15 mouse cellular contexts compared by ENCODE assay signal in the genomic region with DNA sequence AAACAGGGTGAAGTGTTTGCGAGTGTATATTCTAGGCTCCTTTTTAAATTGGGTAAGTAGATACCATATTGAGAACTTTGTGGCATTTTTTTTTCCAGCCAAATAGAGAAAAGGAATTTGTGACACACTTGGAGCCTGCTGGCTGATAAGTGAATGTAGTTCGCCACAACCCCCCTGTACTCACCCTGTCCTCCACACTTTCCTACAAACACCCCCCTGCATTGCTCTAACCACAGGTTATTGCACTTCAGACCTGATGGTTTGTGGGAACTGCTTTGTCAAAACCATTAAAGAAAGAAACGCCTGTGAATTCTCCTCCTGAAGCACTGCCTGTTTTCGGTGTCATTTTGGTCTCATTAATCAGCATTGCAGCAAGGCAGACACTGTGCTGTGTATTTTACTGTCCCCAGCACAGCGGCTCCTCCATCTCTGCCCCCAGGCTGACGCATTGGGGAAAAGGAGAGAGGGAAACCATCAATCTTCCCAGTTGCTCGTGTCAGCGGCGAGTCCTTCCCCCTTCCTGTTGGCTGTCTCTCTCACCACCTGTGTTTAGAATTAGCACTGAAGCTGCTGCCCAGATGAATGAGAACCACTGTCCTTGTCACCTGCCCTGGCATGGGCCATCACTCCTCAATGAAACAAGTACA. TPM values are rescaled to one million over a fixed set of nuclear protein-coding genes. Genes with fewer than 3 reads are reported as not detected.
A peak's percentile ranks its signal among the peaks of the same experiment; 100 is the strongest.
DNase-seq lines count a peak whose midpoint lies in the region; ATAC-seq lines count a peak whose summit lies in the region.
"Had no signal": no experiment of that assay in that cellular context is flagged by ENCODE, and none has a peak within 500 bp of the region (broad histone marks: within the 10 kb centered on the region; RNA-seq: fewer than 3 reads in every experiment).

No protein-coding gene starts in this region.

- H3K27ac ChIP-seq in heart, embryonic 13.5 days (replicated peaks), result 0 out of 2 replicates have a peak overlapping the region, but pooled peaks have one; percentile 20
- H3K27ac ChIP-seq in hindbrain, embryonic 15.5 days (replicated peaks), result no peak overlapping the region
- no peak overlapping the region for H3K27ac ChIP-seq in forebrain, embryonic 11.5 days (ENCODE audit: low read depth, low read length)
- H3K27ac ChIP-seq: intestine, embryonic 15.5 days; macrophage had no signal

- ATAC-seq in heart, embryonic 13.5 days (ENCODE audit: extremely low read depth, insufficient number of reproducible peaks, low FRiP score, low TSS enrichment), result no peak
- ATAC-seq in hindbrain, embryonic 15.5 days (ENCODE audit: low FRiP score, low read depth), result peak; percentile 80
- ATAC-seq in forebrain, embryonic 11.5 days (replicated peaks; ENCODE audit: low FRiP score), result no peak
- ATAC-seq: intestine, embryonic 15.5 days; liver, postnatal 0 days had no signal

- H3K9ac ChIP-seq in heart, embryonic 13.5 days, result peak overlapping the region; percentile 30; the same call in 1 of the 2 replicates
- no peak overlapping the region for H3K9ac ChIP-seq in hindbrain, embryonic 15.5 days
- H3K9ac ChIP-seq in forebrain, embryonic 11.5 days (ENCODE audit: low read length), result no peak overlapping the region
- H3K9ac ChIP-seq: intestine, embryonic 15.5 days; liver, postnatal 0 days had no signal

- WGBS in heart, embryonic 13.5 days, result 47% methylated on average over 9 of the region's 9 CpGs
- WGBS in hindbrain, embryonic 15.5 days, result 50% methylated on average over 9 of the region's 9 CpGs
- WGBS in forebrain, embryonic 11.5 days, result 80% methylated on average over 9 of the region's 9 CpGs

- no peaks in the 10 kb centered on the region for H3K9me3 ChIP-seq in heart, embryonic 13.5 days
- H3K9me3 ChIP-seq in hindbrain, embryonic 15.5 days, result no peaks in the 10 kb centered on the region
- no peaks in the 10 kb centered on the region for H3K9me3 ChIP-seq in forebrain, embryonic 11.5 days (ENCODE audit: control insufficient read depth, low read length)
- H3K9me3 ChIP-seq: intestine, embryonic 15.5 days had no signal

- H3K27me3 ChIP-seq in heart, embryonic 13.5 days (replicated peaks), result no peaks in the 10 kb centered on the region
- no peaks in the 10 kb centered on the region for H3K27me3 ChIP-seq in hindbrain, embryonic 15.5 days
- no peaks in the 10 kb centered on the region for H3K27me3 ChIP-seq in forebrain, embryonic 11.5 days (ENCODE audit: control insufficient read depth, insufficient read depth, low read length)
- H3K27me3 ChIP-seq: intestine, embryonic 15.5 days had no signal

- intact Hi-C loops in heart, postnatal 10 days (cut with DNase I), result no loop called here

- peak overlapping the region; percentile 31 for H3K4me2 ChIP-seq in heart, embryonic 13.5 days
- no peak overlapping the region; the same call in 1 of the 2 replicates for H3K4me2 ChIP-seq in hindbrain, embryonic 15.5 days
- no peak overlapping the region for H3K4me2 ChIP-seq in forebrain, embryonic 11.5 days (ENCODE audit: low read depth, low read length, severe bottlenecking)
- H3K4me2 ChIP-seq: heart, embryonic 11.5 days; intestine, embryonic 15.5 days had no signal

- peaks cover 13% of the 10 kb centered on the region for H3K4me1 ChIP-seq in heart, embryonic 13.5 days
- H3K4me1 ChIP-seq in hindbrain, embryonic 15.5 days (replicated peaks), result peaks cover 3% of the 10 kb centered on the region; the same call in 1 of the 2 replicates
- no peaks in the 10 kb centered on the region for H3K4me1 ChIP-seq in forebrain, embryonic 11.5 days (replicated peaks; ENCODE audit: control insufficient read depth, insufficient read depth, low read length)

- DNase-seq in heart, postnatal 4 days, result no peak
- DNase-seq in embryo, embryonic 10 days (ENCODE audit: low spot score), result peak; percentile 67
- DNase-seq in neural tube, embryonic 10.5 days (ENCODE audit: extremely low spot score, low spot score), result peak; percentile 41
- DNase-seq in cerebellum, adult 11-12 months, result no peak
- DNase-seq in forebrain, embryonic 11.5 days (ENCODE audit: low spot score), result no peak
- no peak for DNase-seq in heart, postnatal 10 days
- DNase-seq: left cerebral cortex, postnatal 4 days; liver, postnatal 0 days; right cerebral cortex, adult 18-20 months had no signal

- no peaks in the 10 kb centered on the region for H3K36me3 ChIP-seq in heart, embryonic 13.5 days
- H3K36me3 ChIP-seq in hindbrain, embryonic 15.5 days, result no peaks in the 10 kb centered on the region
- no peaks in the 10 kb centered on the region for H3K36me3 ChIP-seq in forebrain, embryonic 11.5 days (ENCODE audit: control insufficient read depth, insufficient read depth, low read length)
- H3K36me3 ChIP-seq: intestine, embryonic 15.5 days had no signal

- no peak overlapping the region for H3K4me3 ChIP-seq in heart, embryonic 13.5 days
- no peak overlapping the region for H3K4me3 ChIP-seq in hindbrain, embryonic 15.5 days
- no peak overlapping the region for H3K4me3 ChIP-seq in forebrain, embryonic 11.5 days (ENCODE audit: low read depth, low read length)
- H3K4me3 ChIP-seq: intestine, embryonic 15.5 days; myocyte had no signal

RNA-seq across cellular contexts. Expression of gene Wars2, which starts 33.9 kb away (rescaled TPM):
- polyA plus RNA-seq in heart, embryonic 13.5 days (2015; fragmentation: Nextera tagmentation; extraction: Ambion mirVana), result 7.7 and 8.4 TPM in 2 replicates
- total RNA-seq in heart, postnatal 4 days (2021), result 10 to 100 TPM in 1 of 2 experiments, 1 to 10 TPM in 1; 7.3 to 10.8 TPM
- polyA plus RNA-seq in hindbrain, embryonic 15.5 days (2015; fragmentation: Nextera tagmentation; extraction: Ambion mirVana), result 4.9 and 5.2 TPM in 2 replicates
- polyA plus RNA-seq in forebrain, embryonic 11.5 days (2014; fragmentation: Nextera tagmentation; extraction: Ambion mirVana), result 5.9 and 7.5 TPM in 2 replicates
- 10 to 100 TPM in 1 of 2 experiments, 1 to 10 TPM in 1; 7.0 to 10.3 TPM for total RNA-seq in heart, postnatal 10 days (2021)

Comparison
In these comparisons a context has a peak if more than half of its experiments do, and no peak if none do; other contexts are left out.
1. DNase-seq: peak in embryo, embryonic 10 days (single experiment) and neural tube, embryonic 10.5 days (single experiment); none in heart, postnatal 4 days (single experiment), cerebellum, adult 11-12 months (single experiment), forebrain, embryonic 11.5 days (single experiment) and heart, postnatal 10 days (0 of 2).